Mouse (Mus musculus): ENCODE data around the gene Cacnb2.

- TF ChIP-seq CTCF (IDR thresholded peaks at IDR 0.05; ENCODE audit: low read depth) (no peak), EP300 (IDR thresholded peaks at IDR 0.05; ENCODE audit: low read depth) (no peak)
These were observed 381.1 kb downstream of the Cacnb2 start for GRCm38 (mm10) chr2:14984029-14984428.

All from liver, postnatal 0 days (tissue).